Mouse (Mus musculus): ENCODE measurements at regions not wholly inside any gene's neighbourhood (a gene's known extent, or its start where the extent isn't known, plus 50 kb on each side); places are given as distances from the start of the nearest gene placed in this dataset.

GRCm38 (mm10) chr19:36681056-36681455 is 55.4 kb downstream of the Ppp1r3c start:
- H3K4me2 ChIP-seq (replicated peaks) = no peak overlapping the region
- no peaks in the 10 kb centered on the region for H3K9me3 ChIP-seq (replicated peaks)
- peaks cover 21% of the 10 kb centered on the region for H3K4me1 ChIP-seq
- 83% methylated on average over 4 of the region's 4 CpGs for WGBS
- H3K27ac ChIP-seq = no peak overlapping the region
- ATAC-seq (ENCODE audit: low FRiP score) = no peak
- H3K4me3 ChIP-seq = no peak overlapping the region
- no peaks in the 10 kb centered on the region for H3K36me3 ChIP-seq
- no peaks in the 10 kb centered on the region for H3K27me3 ChIP-seq
- no peak overlapping the region for H3K9ac ChIP-seq

- no peaks in the 10 kb centered on the region for H3K36me3 ChIP-seq
- WGBS = 92% methylated on average over 2 of the region's 2 CpGs
Observed at GRCm38 (mm10) chr19:36680322-36680721, 56.1 kb downstream of the Ppp1r3c start.

GRCm38 (mm10) chr19:36679028-36679820 is 57.2 kb downstream of the Ppp1r3c start:
- H3K4me3 ChIP-seq = no peak overlapping the region
- no peaks in the 10 kb centered on the region for H3K9me3 ChIP-seq (replicated peaks)
- peaks cover 21% of the 10 kb centered on the region for H3K4me1 ChIP-seq
- H3K9ac ChIP-seq = no peak overlapping the region
- H3K4me2 ChIP-seq (replicated peaks) = no peak overlapping the region
- peak; percentile 79 for ATAC-seq (ENCODE audit: low FRiP score)
- peak overlapping the region; percentile 79 for H3K27ac ChIP-seq
- H3K36me3 ChIP-seq = no peaks in the 10 kb centered on the region
- WGBS = 18% methylated on average over 4 of the region's 4 CpGs
- H3K27me3 ChIP-seq = no peaks in the 10 kb centered on the region

More at GRCm38 (mm10) chr19:36680322-36680721, 56.1 kb downstream of the Ppp1r3c start:
- no peaks in the 10 kb centered on the region for H3K27me3 ChIP-seq
- H3K4me2 ChIP-seq (replicated peaks) = no peak overlapping the region
- ATAC-seq (ENCODE audit: low FRiP score) = no peak
- H3K4me1 ChIP-seq = peaks cover 21% of the 10 kb centered on the region
- no peaks in the 10 kb centered on the region for H3K9me3 ChIP-seq (replicated peaks)
- no peak overlapping the region for H3K4me3 ChIP-seq
- no peak overlapping the region for H3K27ac ChIP-seq
- no peak overlapping the region for H3K9ac ChIP-seq

- ATAC-seq (ENCODE audit: low FRiP score) = peak; percentile 21; the same call in 1 of the 2 replicates
Observed at GRCm38 (mm10) chr19:36678382-36679027, 57.9 kb downstream of the Ppp1r3c start.

GRCm38 (mm10) chr19:36677101-36678081 is 59.1 kb downstream of the Ppp1r3c start:
- H3K27ac ChIP-seq = peak overlapping the region; percentile 36; the same call in 1 of the 2 replicates

More at GRCm38 (mm10) chr19:36678382-36679027, 57.9 kb downstream of the Ppp1r3c start:
- H3K4me2 ChIP-seq (replicated peaks) = no peak overlapping the region
- WGBS = 67% methylated on average over 7 of the region's 7 CpGs
- H3K4me3 ChIP-seq = no peak overlapping the region
- no peaks in the 10 kb centered on the region for H3K27me3 ChIP-seq
- H3K9ac ChIP-seq = no peak overlapping the region
- no peaks in the 10 kb centered on the region for H3K36me3 ChIP-seq
- peaks cover 21% of the 10 kb centered on the region for H3K4me1 ChIP-seq
- peak overlapping the region; percentile 79 for H3K27ac ChIP-seq
- H3K9me3 ChIP-seq (replicated peaks) = no peaks in the 10 kb centered on the region

GRCm38 (mm10) chr19:36674946-36675345 is 61.5 kb downstream of the Ppp1r3c start:
- Histone ChIP-seq H3K27ac (no peak overlapping the region), H3K4me1 (peaks cover 31% of the 10 kb centered on the region), H3K36me3 (no peaks in the 10 kb centered on the region), H3K9me3 (replicated peaks) (no peaks in the 10 kb centered on the region), H3K9ac (no peak overlapping the region), H3K4me3 (no peak overlapping the region), H3K4me2 (replicated peaks) (no peak overlapping the region), H3K27me3 (no peaks in the 10 kb centered on the region)
- 74% methylated on average over 4 of the region's 4 CpGs for WGBS
- no peak for ATAC-seq (ENCODE audit: low FRiP score)

More at GRCm38 (mm10) chr19:36677101-36678081, 59.1 kb downstream of the Ppp1r3c start:
- Histone ChIP-seq H3K4me2 (replicated peaks) (no peak overlapping the region), H3K9ac (no peak overlapping the region), H3K4me3 (no peak overlapping the region), H3K27me3 (no peaks in the 10 kb centered on the region), H3K36me3 (no peaks in the 10 kb centered on the region), H3K9me3 (replicated peaks) (no peaks in the 10 kb centered on the region), H3K4me1 (peaks cover 21% of the 10 kb centered on the region)
- 71% methylated on average over 18 of the region's 18 CpGs for WGBS
- ATAC-seq (ENCODE audit: low FRiP score) = no peak

GRCm38 (mm10) chr19:36670813-36671212 is 65.6 kb downstream of the Ppp1r3c start:
- WGBS = 36% methylated on average over 7 of the region's 7 CpGs
- Histone ChIP-seq H3K27ac (no peak overlapping the region; the same call in 1 of the 2 replicates), H3K4me1 (peaks cover 21% of the 10 kb centered on the region), H3K9ac (no peak overlapping the region), H3K9me3 (replicated peaks) (no peaks in the 10 kb centered on the region), H3K36me3 (no peaks in the 10 kb centered on the region), H3K27me3 (no peaks in the 10 kb centered on the region), H3K4me3 (no peak overlapping the region), H3K4me2 (replicated peaks) (no peak overlapping the region)
- ATAC-seq (ENCODE audit: low FRiP score) = no peak

All from hindbrain, embryonic 12.5 days (tissue).